Mouse (Mus musculus): ENCODE results near the gene Smtnl2. TPM values are rescaled to one million over a fixed set of nuclear protein-coding genes. Genes with fewer than 3 reads are reported as not detected.

Gene Smtnl2
- polyA plus RNA-seq (2012; rRNA removed): 17.1 and 28.2 TPM in 2 replicates

DNA sequence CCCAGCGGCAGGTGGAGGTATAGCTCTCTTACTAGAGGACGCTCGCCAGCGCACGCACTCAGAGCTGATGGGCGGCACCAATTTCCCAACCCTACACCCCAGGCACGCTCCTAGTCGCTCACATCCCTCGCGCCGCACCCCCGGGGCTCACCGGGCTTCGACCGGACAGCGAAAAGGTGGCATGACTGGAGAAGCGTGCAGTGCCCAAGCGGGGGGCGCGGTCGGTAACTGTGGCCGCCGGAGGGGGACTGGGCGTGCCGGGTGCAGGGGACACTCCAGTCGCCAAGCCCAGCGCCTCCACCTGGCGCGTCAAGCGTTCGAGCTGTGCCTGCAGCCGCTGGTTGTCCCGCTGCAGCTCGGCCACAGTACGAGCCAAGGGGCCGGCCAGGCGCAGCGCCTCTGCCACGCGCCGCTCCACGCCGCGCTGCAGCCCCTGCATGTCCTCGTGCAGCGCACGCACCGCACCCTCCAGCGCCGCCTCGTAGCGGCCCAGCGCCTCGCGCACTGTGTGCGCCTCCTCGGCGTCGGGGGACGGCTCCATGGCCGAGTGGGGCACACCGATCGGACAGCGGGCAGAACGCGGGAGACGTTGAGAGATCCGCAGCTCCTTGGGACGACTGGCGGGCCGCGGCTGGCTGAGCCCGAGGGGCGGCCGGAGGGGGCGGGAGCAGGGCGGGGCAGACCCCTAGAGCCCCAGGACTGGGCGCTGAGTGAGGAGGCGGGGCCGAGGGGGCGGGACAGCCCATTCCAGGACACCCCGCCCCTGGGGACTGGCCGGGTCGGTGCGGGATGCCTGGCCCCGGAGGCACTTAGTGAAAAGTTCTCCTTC lies at the start of gene Smtnl2:
TSS of gene Smtnl2 (minus strand) at position 621 of the 829 bp plus-strand sequence.

DNA sequence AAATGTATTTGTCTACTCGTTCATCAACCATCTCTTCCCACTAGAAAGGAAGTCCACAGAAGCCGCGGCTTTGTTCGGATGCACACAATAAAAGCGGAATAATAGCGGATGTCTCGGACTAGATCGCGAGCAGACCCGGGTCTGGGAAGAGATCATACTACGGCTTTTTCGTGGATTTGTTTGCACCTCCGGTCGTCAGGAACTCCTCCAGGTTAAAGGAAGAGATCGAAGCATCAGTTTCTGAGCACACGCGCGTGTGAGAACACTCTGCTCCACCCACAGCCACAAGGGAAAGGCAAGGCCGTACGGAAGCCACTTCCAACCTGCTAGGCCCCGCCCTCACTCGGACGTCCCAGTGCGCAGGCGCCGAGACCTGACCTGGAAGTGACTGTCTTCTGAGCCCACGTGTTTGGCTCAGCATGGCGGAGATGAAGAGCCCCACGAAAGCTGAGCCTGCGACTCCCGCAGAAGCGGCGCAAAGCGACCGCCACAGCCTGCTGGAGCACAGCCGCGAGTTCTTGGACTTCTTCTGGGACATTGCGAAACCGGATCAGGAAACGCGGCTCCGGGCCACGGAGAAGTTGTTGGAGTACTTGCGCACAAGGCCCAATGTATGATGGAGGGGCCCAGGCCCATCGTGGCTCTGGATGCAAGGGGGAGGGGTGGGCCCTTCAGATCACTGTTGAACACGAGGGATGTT lies 29.6 kb upstream of the Smtnl2 start, which contains the start of gene Mybbp1a:
TSS of gene Mybbp1a (plus strand) at position 391 of the 700 bp plus-strand sequence.

DNA sequence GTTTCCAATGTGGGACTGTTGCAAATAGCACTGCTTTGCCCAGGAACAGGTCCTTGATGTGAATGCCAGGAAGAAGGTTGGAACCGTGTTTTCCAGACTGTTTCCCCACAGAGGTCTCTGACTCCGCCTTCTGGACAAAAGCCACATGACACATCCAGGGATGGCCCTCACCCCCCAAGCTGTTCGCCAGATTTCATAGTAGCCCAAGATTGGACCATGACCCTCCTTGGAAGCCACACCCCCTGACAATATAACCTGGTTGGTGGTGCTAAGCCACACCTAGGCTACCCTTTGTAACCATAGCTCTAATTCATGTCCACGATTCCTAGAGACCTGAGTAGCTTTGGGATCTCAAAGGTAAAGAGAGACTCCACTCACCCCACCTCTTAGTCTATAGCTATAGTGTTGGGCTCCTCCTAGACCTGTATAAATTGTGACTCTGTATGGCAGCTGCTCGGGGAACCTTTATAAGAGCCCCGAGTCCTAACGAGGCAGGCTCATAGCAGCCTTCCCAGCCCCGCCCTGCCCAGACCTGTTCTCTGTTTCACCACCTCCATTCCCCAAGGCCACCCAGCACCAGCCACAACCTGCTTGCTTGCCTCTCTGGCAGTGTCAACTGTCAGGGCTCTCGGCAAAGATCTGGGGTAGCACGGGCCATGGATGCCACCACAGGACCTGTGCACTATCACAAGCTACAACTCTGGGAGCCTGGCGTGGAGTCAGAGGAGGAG lies 23.6 kb upstream of the Smtnl2 start, which contains the start of gene Ggt6:
TSS of gene Ggt6 (plus strand) at position 564 of the 731 bp plus-strand sequence.

DNA sequence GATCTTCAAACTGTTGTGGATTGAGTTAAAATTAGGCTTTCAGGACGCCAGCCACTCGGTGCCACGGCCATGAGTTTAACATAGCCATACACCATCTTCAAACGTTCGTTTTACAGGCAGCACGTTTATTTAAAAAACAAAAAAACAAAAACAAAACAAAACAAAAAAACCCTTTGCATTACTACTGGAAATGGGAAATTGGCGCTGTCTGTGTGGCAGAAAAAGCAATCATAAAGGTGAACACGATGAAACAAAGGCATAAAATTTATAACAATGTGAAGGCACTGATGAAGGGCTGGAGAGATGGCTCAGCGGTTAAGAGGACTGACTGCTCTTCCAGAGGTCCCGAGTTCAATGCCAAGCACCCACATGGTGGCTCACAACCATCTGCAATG lies 49.2 kb downstream of the Smtnl2 start, which contains the start of gene Tekt1:
TSS of gene Tekt1 (minus strand) at position 96 of the 395 bp plus-strand sequence.

Other genes starting within 250 kb of the Smtnl2 start
- 0.33 and 0.44 TPM in 2 replicates for gene Gm43951, start 204.9 kb downstream of the Smtnl2 start, polyA plus RNA-seq (2012; rRNA removed)
- 7.6 and 8.4 TPM in 2 replicates for gene 4933427D14Rik, start 204.3 kb downstream of the Smtnl2 start, polyA plus RNA-seq (2012; rRNA removed)
- gene Txndc17, start 204.2 kb downstream of the Smtnl2 start, polyA plus RNA-seq (2012; rRNA removed): 29.3 and 41.0 TPM in 2 replicates
- gene Med31, start 196.1 kb downstream of the Smtnl2 start, polyA plus RNA-seq (2012; rRNA removed): 7.7 and 8.2 TPM in 2 replicates
- gene Slc13a5, start 144.5 kb downstream of the Smtnl2 start, polyA plus RNA-seq (2012; rRNA removed): 0.75 and 0.92 TPM in 2 replicates
- gene Xaf1, start 110.1 kb downstream of the Smtnl2 start, polyA plus RNA-seq (2012; rRNA removed): 23.4 and 28.6 TPM in 2 replicates
- 0.17 TPM in 1 of 2 replicates, not detected in the other for gene Fbxo39, start 97.3 kb downstream of the Smtnl2 start, polyA plus RNA-seq (2012; rRNA removed)
- gene Tekt1, start 49.3 kb downstream of the Smtnl2 start, polyA plus RNA-seq (2012; rRNA removed): 3.8 and 4.7 TPM in 2 replicates
- gene Ggt6, start 23.8 kb upstream of the Smtnl2 start, polyA plus RNA-seq (2012; rRNA removed): 2.2 and 2.9 TPM in 2 replicates
- 86.4 and 93.0 TPM in 2 replicates for gene Mybbp1a, start 29.6 kb upstream of the Smtnl2 start, polyA plus RNA-seq (2012; rRNA removed)
- 53.3 and 53.4 TPM in 2 replicates for gene Spns2, start 78.2 kb upstream of the Smtnl2 start, polyA plus RNA-seq (2012; rRNA removed)
- gene Spns3, start 138.8 kb upstream of the Smtnl2 start, polyA plus RNA-seq (2012; rRNA removed): 1.4 TPM in 2 replicates
- gene Ube2g1, start 195.6 kb upstream of the Smtnl2 start, polyA plus RNA-seq (2012; rRNA removed): 9.4 and 15.2 TPM in 2 replicates